Mouse (Mus musculus): ENCODE data around the gene Sae1. TPM values are rescaled to one million over a fixed set of nuclear protein-coding genes. Genes with fewer than 3 reads are reported as not detected.

The Sae1 gene
- polyA plus RNA-seq, 1 experiment from 2014 or later: 224 TPM

DNA sequence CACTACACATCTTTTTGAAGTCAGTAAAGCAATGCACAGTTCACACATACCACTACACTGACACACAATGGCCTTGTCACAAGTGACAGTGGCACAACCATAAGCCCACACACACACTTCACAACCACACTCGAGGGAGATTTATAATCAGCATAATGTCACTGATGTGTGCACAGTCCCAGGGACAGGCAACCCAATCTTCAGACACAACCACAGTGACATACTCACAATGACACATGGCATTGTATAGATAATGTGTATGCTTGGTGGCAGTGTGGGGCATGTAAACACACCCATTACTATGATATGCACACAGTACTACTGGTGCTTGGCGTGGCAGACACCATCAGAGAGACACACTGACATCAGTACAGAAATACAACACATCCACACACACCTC is 91.5 kb downstream of the Sae1 start:
- no peak overlapping the region for H3K9ac ChIP-seq
- ATAC-seq (ENCODE audit: low FRiP score) (no peak), DNase-seq (ENCODE audit: low spot score) (no peak)
- H3K27ac ChIP-seq: peak overlapping the region; percentile 47; the same call in 1 of the 2 replicates
- H3K9me3 ChIP-seq (ENCODE audit: control insufficient read depth, low read length): no peaks in the 10 kb centered on the region
- H3K36me3 ChIP-seq (replicated peaks; ENCODE audit: control insufficient read depth, insufficient read depth): no peaks in the 10 kb centered on the region
- H3K27me3 ChIP-seq (ENCODE audit: control insufficient read depth, insufficient read depth, low read length): no peaks in the 10 kb centered on the region
- H3K4me3 ChIP-seq (replicated peaks; ENCODE audit: low read length): 0 out of 2 replicates have a peak overlapping the region, but pooled peaks have one; percentile 32
- 51% methylated on average over 2 of the region's 2 CpGs for WGBS
- peak overlapping the region; percentile 91 for H3K4me2 ChIP-seq (replicated peaks)
- peaks cover 22% of the 10 kb centered on the region for H3K4me1 ChIP-seq (replicated peaks; ENCODE audit: control insufficient read depth, insufficient read depth, low read length)

DNA sequence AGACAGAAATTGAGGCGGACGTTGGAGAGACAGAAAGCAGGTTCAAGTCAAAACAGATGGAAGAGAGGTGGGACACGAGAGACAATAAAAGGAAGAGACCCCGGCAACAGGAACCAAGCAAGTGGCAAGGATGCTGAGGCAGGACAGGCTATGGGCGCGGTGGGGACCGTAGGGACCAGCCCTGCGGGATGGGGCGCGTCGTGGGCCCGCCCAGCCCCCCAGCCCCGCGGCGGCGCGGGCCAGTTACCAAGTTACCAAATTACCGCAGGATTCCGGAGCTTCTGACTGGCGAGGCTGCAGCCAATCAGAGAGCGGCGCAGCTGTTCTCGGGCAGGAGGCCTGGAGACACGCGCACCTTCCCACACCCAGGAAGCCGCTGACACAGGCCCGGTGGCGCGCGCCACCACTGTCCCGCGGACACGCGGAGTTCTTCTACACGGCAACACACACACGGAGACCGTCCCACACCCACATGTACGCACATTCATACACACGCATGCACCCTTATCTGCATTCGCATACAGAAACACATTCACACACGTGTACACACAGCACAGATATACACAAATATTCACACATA is 92.2 kb downstream of the Sae1 start:
- H3K27me3 ChIP-seq (ENCODE audit: control insufficient read depth, insufficient read depth, low read length): no peaks in the 10 kb centered on the region
- 3% methylated on average over 41 of the region's 41 CpGs for WGBS
- no peaks in the 10 kb centered on the region for H3K9me3 ChIP-seq (ENCODE audit: control insufficient read depth, low read length)
- H3K4me1 ChIP-seq (replicated peaks; ENCODE audit: control insufficient read depth, insufficient read depth, low read length): peaks cover 22% of the 10 kb centered on the region
- H3K27ac ChIP-seq: peak overlapping the region; percentile 68
- H3K36me3 ChIP-seq (replicated peaks; ENCODE audit: control insufficient read depth, insufficient read depth): no peaks in the 10 kb centered on the region
- DNase-seq (ENCODE audit: low spot score) (peak; percentile 62), ATAC-seq (ENCODE audit: low FRiP score) (peak; percentile 52)
- peak overlapping the region; percentile 40 for H3K4me3 ChIP-seq (replicated peaks; ENCODE audit: low read length)
- peak overlapping the region; percentile 91 for H3K4me2 ChIP-seq (replicated peaks)
- H3K9ac ChIP-seq: peak overlapping the region; percentile 61

- peak overlapping the region; percentile 61 for H3K9ac ChIP-seq
- peak; percentile 96 for DNase-seq (ENCODE audit: low spot score)
- H3K4me2 ChIP-seq (replicated peaks): peak overlapping the region; percentile 91
- ATAC-seq (ENCODE audit: low FRiP score): peak; percentile 46
- H3K27me3 ChIP-seq (ENCODE audit: control insufficient read depth, insufficient read depth, low read length): no peaks in the 10 kb centered on the region
- whole genome bisulfite sequencing: under 1% methylated on average over 23 of the region's 23 CpGs
- peak overlapping the region; percentile 40 for H3K4me3 ChIP-seq (replicated peaks; ENCODE audit: low read length)
- no peaks in the 10 kb centered on the region for H3K36me3 ChIP-seq (replicated peaks; ENCODE audit: control insufficient read depth, insufficient read depth)
- no peaks in the 10 kb centered on the region for H3K9me3 ChIP-seq (ENCODE audit: control insufficient read depth, low read length)
- peaks cover 18% of the 10 kb centered on the region for H3K4me1 ChIP-seq (replicated peaks; ENCODE audit: control insufficient read depth, insufficient read depth, low read length)
- H3K27ac ChIP-seq: peak overlapping the region; percentile 68
Measured at GRCm38 (mm10) chr7:16294837-16295236, 92.8 kb downstream of the Sae1 start.

- Histone ChIP-seq H3K4me1 (replicated peaks; ENCODE audit: control insufficient read depth, insufficient read depth, low read length) (peaks cover 18% of the 10 kb centered on the region), H3K27me3 (ENCODE audit: control insufficient read depth, insufficient read depth, low read length) (no peaks in the 10 kb centered on the region), H3K36me3 (replicated peaks; ENCODE audit: control insufficient read depth, insufficient read depth) (no peaks in the 10 kb centered on the region), H3K9ac (no peak overlapping the region), H3K4me2 (replicated peaks) (peak overlapping the region; percentile 91), H3K4me3 (replicated peaks; ENCODE audit: low read length) (no peak overlapping the region; the same call in 1 of the 2 replicates), H3K27ac (no peak overlapping the region), H3K9me3 (ENCODE audit: control insufficient read depth, low read length) (no peaks in the 10 kb centered on the region)
- peak; percentile 66 for DNase-seq (ENCODE audit: low spot score)
- 29% methylated on average over 4 of the region's 4 CpGs for WGBS
- no peak for ATAC-seq (ENCODE audit: low FRiP score)
Measured at GRCm38 (mm10) chr7:16294346-16294745, 93.3 kb downstream of the Sae1 start.

DNA sequence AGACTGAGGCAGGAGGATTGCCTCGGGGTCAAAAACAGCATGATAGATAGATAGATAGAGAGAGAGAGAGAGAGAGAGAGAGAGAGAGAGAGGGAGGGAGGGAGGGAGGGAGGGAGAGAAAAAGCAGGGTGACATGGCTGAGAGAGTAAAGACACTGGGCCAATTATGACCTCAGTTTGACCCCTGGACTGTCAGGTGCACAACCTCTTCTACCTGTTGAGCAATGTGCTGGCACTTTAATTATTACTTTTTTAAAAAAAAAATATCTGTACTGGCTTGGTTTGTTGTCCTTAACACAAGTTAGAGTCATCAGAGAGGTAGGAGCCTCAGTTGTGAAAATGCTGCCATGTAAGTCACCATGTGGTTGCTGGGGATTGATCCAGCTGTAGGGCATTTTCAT is 99.8 kb downstream of the Sae1 start:
- H3K4me3 ChIP-seq (replicated peaks; ENCODE audit: low read length): no peak overlapping the region
- DNase-seq (ENCODE audit: low spot score) (no peak), ATAC-seq (ENCODE audit: low FRiP score) (no peak)
- no peaks in the 10 kb centered on the region for H3K9me3 ChIP-seq (ENCODE audit: control insufficient read depth, low read length)
- H3K4me1 ChIP-seq (replicated peaks; ENCODE audit: control insufficient read depth, insufficient read depth, low read length): peaks cover 8% of the 10 kb centered on the region
- H3K27me3 ChIP-seq (ENCODE audit: control insufficient read depth, insufficient read depth, low read length): no peaks in the 10 kb centered on the region
- H3K9ac ChIP-seq: no peak overlapping the region
- H3K4me2 ChIP-seq (replicated peaks): no peak overlapping the region
- WGBS: 77% methylated on average over 1 of the region's 1 CpGs
- H3K27ac ChIP-seq: no peak overlapping the region
- peaks cover 12% of the 10 kb centered on the region for H3K36me3 ChIP-seq (replicated peaks; ENCODE audit: control insufficient read depth, insufficient read depth)

- 81% methylated on average over 2 of the region's 2 CpGs for WGBS
- no peak for ATAC-seq (ENCODE audit: low FRiP score)
Measured at GRCm38 (mm10) chr7:16287016-16287415, 100.6 kb downstream of the Sae1 start.

GRCm38 (mm10) chr7:16286026-16286961 is 101.3 kb downstream of the Sae1 start, which contains the start of gene Ccdc9:
Ccdc9 (minus strand) TSS chr7:16286795.
- ATAC-seq (ENCODE audit: low FRiP score) (peak; percentile 95), DNase-seq (ENCODE audit: low spot score) (peak; percentile 97)
- peak within 1 kb of the TSS; percentile 65 for H3K4me3 ChIP-seq (replicated peaks; ENCODE audit: low read length)
- H3K9ac ChIP-seq: peak within 1 kb of the TSS; percentile 62
- H3K4me2 ChIP-seq (replicated peaks): peak within 1 kb of the TSS; percentile 42
- peaks cover 27% of the 10 kb centered on the region for H3K36me3 ChIP-seq (replicated peaks; ENCODE audit: control insufficient read depth, insufficient read depth)
- WGBS: under 1% methylated on average over 67 of the region's 70 CpGs
- H3K9me3 ChIP-seq (ENCODE audit: control insufficient read depth, low read length): no peaks in the 10 kb centered on the region
- no peaks in the 10 kb centered on the region for H3K27me3 ChIP-seq (ENCODE audit: control insufficient read depth, insufficient read depth, low read length)
- H3K4me1 ChIP-seq (replicated peaks; ENCODE audit: control insufficient read depth, insufficient read depth, low read length): peaks cover 8% of the 10 kb centered on the region
- H3K27ac ChIP-seq: peak within 1 kb of the TSS; percentile 93

More at GRCm38 (mm10) chr7:16287016-16287415, 100.6 kb downstream of the Sae1 start:
- Histone ChIP-seq H3K9ac (peak overlapping the region; percentile 62), H3K36me3 (replicated peaks; ENCODE audit: control insufficient read depth, insufficient read depth) (peaks cover 20% of the 10 kb centered on the region), H3K9me3 (ENCODE audit: control insufficient read depth, low read length) (no peaks in the 10 kb centered on the region), H3K4me1 (replicated peaks; ENCODE audit: control insufficient read depth, insufficient read depth, low read length) (peaks cover 8% of the 10 kb centered on the region), H3K4me3 (replicated peaks; ENCODE audit: low read length) (peak overlapping the region; percentile 65), H3K27ac (peak overlapping the region; percentile 93), H3K27me3 (ENCODE audit: control insufficient read depth, insufficient read depth, low read length) (no peaks in the 10 kb centered on the region), H3K4me2 (replicated peaks) (peak overlapping the region; percentile 42)
- no peak for DNase-seq (ENCODE audit: low spot score)

DNA sequence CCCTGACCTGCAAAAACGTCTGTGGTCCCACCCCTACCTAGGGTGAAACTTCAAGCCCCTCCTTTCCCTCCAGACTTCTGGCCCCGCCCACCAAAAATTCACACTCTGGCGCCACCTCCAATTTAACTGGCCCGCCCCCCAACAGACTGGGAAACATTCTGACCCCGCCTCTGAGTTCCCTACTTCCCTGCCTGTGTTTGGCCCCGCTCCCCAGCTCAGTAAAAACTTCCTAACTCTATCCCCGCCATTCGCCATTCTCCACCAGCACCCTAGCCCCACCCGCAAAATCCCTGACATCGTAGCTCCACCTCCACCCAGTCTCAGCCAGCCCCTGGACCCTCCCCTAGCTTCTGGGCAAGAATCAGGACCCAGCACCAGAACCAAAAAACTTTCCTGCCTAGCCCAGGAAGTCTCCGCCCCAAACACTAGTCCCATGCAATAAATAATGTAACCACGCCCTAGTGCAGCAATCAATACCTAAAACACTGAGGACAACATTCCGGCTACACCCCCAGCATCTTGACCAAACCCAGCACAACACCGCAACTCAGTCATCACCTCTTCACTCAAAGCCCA is 102.1 kb downstream of the Sae1 start:
- Histone ChIP-seq H3K27ac (0 out of 2 replicates have a peak overlapping the region, but pooled peaks have one; percentile 93), H3K4me3 (replicated peaks; ENCODE audit: low read length) (peak overlapping the region; percentile 65), H3K27me3 (ENCODE audit: control insufficient read depth, insufficient read depth, low read length) (no peaks in the 10 kb centered on the region), H3K4me2 (replicated peaks) (peak overlapping the region; percentile 42), H3K4me1 (replicated peaks; ENCODE audit: control insufficient read depth, insufficient read depth, low read length) (peaks cover 8% of the 10 kb centered on the region), H3K36me3 (replicated peaks; ENCODE audit: control insufficient read depth, insufficient read depth) (peaks cover 35% of the 10 kb centered on the region), H3K9me3 (ENCODE audit: control insufficient read depth, low read length) (no peaks in the 10 kb centered on the region), H3K9ac (no peak overlapping the region)
- ATAC-seq (ENCODE audit: low FRiP score) (peak; percentile 53), DNase-seq (ENCODE audit: low spot score) (no peak)
- 4% methylated on average over 14 of the region's 14 CpGs for WGBS

- H3K4me2 ChIP-seq (replicated peaks): peak overlapping the region; percentile 42
- H3K9ac ChIP-seq: no peak overlapping the region
- peaks cover 8% of the 10 kb centered on the region for H3K4me1 ChIP-seq (replicated peaks; ENCODE audit: control insufficient read depth, insufficient read depth, low read length)
- ATAC-seq (ENCODE audit: low FRiP score) (no peak), DNase-seq (ENCODE audit: low spot score) (no peak)
- H3K9me3 ChIP-seq (ENCODE audit: control insufficient read depth, low read length): no peaks in the 10 kb centered on the region
- WGBS: 75% methylated on average over 9 of the region's 9 CpGs
- no peaks in the 10 kb centered on the region for H3K27me3 ChIP-seq (ENCODE audit: control insufficient read depth, insufficient read depth, low read length)
- 0 out of 2 replicates have a peak overlapping the region, but pooled peaks have one; percentile 65 for H3K4me3 ChIP-seq (replicated peaks; ENCODE audit: low read length)
- H3K36me3 ChIP-seq (replicated peaks; ENCODE audit: control insufficient read depth, insufficient read depth): peaks cover 41% of the 10 kb centered on the region
- H3K27ac ChIP-seq: no peak overlapping the region
Measured at GRCm38 (mm10) chr7:16284904-16285303, 102.7 kb downstream of the Sae1 start.
